ENCODE assay signal across 12 mouse cellular contexts in the genomic region with DNA sequence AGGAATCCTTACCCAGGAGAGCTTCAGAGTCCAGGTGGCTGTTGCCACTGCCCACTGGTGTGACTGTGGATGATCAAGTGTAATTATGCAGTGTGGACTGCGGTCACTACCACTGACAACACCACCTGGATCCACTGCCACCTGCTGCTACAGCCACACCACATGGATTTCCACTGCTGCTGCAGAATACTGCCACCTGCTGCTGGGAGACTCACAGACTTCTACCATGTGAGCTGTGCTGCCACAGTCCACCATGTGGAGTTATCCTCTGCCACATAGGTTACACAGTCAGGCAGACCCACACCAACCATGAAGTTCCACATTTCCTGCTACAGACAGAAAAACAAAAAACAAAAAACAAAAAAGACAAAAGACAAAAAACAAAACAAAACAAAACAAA.
DNase-seq lines count a peak whose midpoint lies in the region; ATAC-seq and TF ChIP-seq lines count a peak whose summit lies in the region.
"Had no signal": no experiment of that assay in that cellular context is flagged by ENCODE, and none has a peak within 500 bp of the region (broad histone marks: within the 10 kb centered on the region; RNA-seq: fewer than 3 reads in every experiment).

No protein-coding gene starts in this region.

- no peaks in the 10 kb centered on the region for H3K9me3 ChIP-seq in intestine, postnatal 0 days (ENCODE audit: control insufficient read depth)
- no peaks in the 10 kb centered on the region for H3K9me3 ChIP-seq in intestine, embryonic 15.5 days
- H3K9me3 ChIP-seq in midbrain, embryonic 12.5 days: no peaks in the 10 kb centered on the region
- H3K9me3 ChIP-seq in midbrain, embryonic 14.5 days (ENCODE audit: control insufficient read depth, low read length): no peaks in the 10 kb centered on the region
- H3K9me3 ChIP-seq in stomach, embryonic 14.5 days (ENCODE audit: control insufficient read depth, low read depth, low read length): no peaks in the 10 kb centered on the region

- no peaks in the 10 kb centered on the region for H3K27me3 ChIP-seq in intestine, postnatal 0 days (replicated peaks; ENCODE audit: control insufficient read depth, insufficient read depth, low read length)
- no peaks in the 10 kb centered on the region for H3K27me3 ChIP-seq in intestine, embryonic 15.5 days (replicated peaks)
- H3K27me3 ChIP-seq in midbrain, embryonic 12.5 days: no peaks in the 10 kb centered on the region
- H3K27me3 ChIP-seq in midbrain, embryonic 14.5 days (ENCODE audit: control insufficient read depth, insufficient read depth, low read length): no peaks in the 10 kb centered on the region
- no peaks in the 10 kb centered on the region for H3K27me3 ChIP-seq in stomach, embryonic 14.5 days (ENCODE audit: control insufficient read depth, insufficient read depth, low read length)

- H3K4me1 ChIP-seq in intestine, postnatal 0 days (replicated peaks; ENCODE audit: control insufficient read depth, insufficient read depth, low read length): no peaks in the 10 kb centered on the region
- H3K4me1 ChIP-seq in intestine, embryonic 15.5 days (replicated peaks): no peaks in the 10 kb centered on the region
- H3K4me1 ChIP-seq in midbrain, embryonic 12.5 days: no peaks in the 10 kb centered on the region
- H3K4me1 ChIP-seq in midbrain, embryonic 14.5 days (ENCODE audit: control insufficient read depth, insufficient read depth, low read length): no peaks in the 10 kb centered on the region
- H3K4me1 ChIP-seq in embryonic fibroblast, embryonic 13.5 days (ENCODE audit: control insufficient read depth, insufficient read depth, low read length): no peaks in the 10 kb centered on the region
- no peaks in the 10 kb centered on the region for H3K4me1 ChIP-seq in stomach, embryonic 14.5 days (ENCODE audit: control insufficient read depth, insufficient read depth, low read length)

- peak; percentile 34 for TF ChIP-seq CTCF in intestine, postnatal 0 days (IDR thresholded peaks at IDR 0.05; ENCODE audit: low read depth)
- TF ChIP-seq CTCF in embryonic fibroblast, embryonic 13.5 days (IDR thresholded peaks at IDR 0.05; ENCODE audit: borderline replicate concordance, insufficient read depth, low read length): 0 out of 2 replicates have a peak, but pooled peaks have one; percentile 17

- H3K4me3 ChIP-seq in intestine, postnatal 0 days (ENCODE audit: low read depth, low read length): no peak overlapping the region
- no peak overlapping the region for H3K4me3 ChIP-seq in intestine, embryonic 15.5 days (replicated peaks)
- H3K4me3 ChIP-seq in midbrain, embryonic 12.5 days: no peak overlapping the region
- H3K4me3 ChIP-seq in midbrain, embryonic 14.5 days (replicated peaks; ENCODE audit: low read depth, low read length): no peak overlapping the region
- H3K4me3 ChIP-seq in embryonic fibroblast, embryonic 13.5 days (ENCODE audit: insufficient read depth, low read length): no peak overlapping the region
- H3K4me3 ChIP-seq in stomach, embryonic 14.5 days (ENCODE audit: low read depth, low read length): no peak overlapping the region

- no peak for DNase-seq in midbrain, embryonic 14.5 days
- no peak for DNase-seq in cerebellum, postnatal 36 days
- no peak for DNase-seq in heart, postnatal 25 days (ENCODE audit: low spot score)
- DNase-seq: cerebellum, adult 18-20 months; heart, postnatal 14 days; thymus, postnatal 36 days had no signal

- no peak for TF ChIP-seq POLR2A in embryonic fibroblast, embryonic 13.5 days (IDR thresholded peaks at IDR 0.05; ENCODE audit: low read depth, low read length)

- H3K27ac ChIP-seq in intestine, postnatal 0 days (ENCODE audit: low read depth, low read length): no peak overlapping the region
- no peak overlapping the region for H3K27ac ChIP-seq in intestine, embryonic 15.5 days
- H3K27ac ChIP-seq in midbrain, embryonic 12.5 days (replicated peaks): no peak overlapping the region
- no peak overlapping the region for H3K27ac ChIP-seq in midbrain, embryonic 14.5 days (replicated peaks; ENCODE audit: low read depth, low read length)
- H3K27ac ChIP-seq in embryonic fibroblast, embryonic 13.5 days (ENCODE audit: insufficient read depth, low read length): no peak overlapping the region
- H3K27ac ChIP-seq in stomach, embryonic 14.5 days (ENCODE audit: low read length): no peak overlapping the region

- H3K36me3 ChIP-seq in intestine, postnatal 0 days (ENCODE audit: control insufficient read depth, insufficient read depth): no peaks in the 10 kb centered on the region
- H3K36me3 ChIP-seq in intestine, embryonic 15.5 days: no peaks in the 10 kb centered on the region
- H3K36me3 ChIP-seq in midbrain, embryonic 12.5 days: no peaks in the 10 kb centered on the region
- H3K36me3 ChIP-seq in midbrain, embryonic 14.5 days (ENCODE audit: control insufficient read depth, insufficient read depth, low read length): no peaks in the 10 kb centered on the region
- H3K36me3 ChIP-seq in stomach, embryonic 14.5 days (ENCODE audit: control insufficient read depth, insufficient read depth, low read length): no peaks in the 10 kb centered on the region

- ATAC-seq in intestine, postnatal 0 days: no peak
- no peak for ATAC-seq in intestine, embryonic 15.5 days
- ATAC-seq in midbrain, embryonic 12.5 days (ENCODE audit: low FRiP score, low read depth): peak; percentile 39; the same call in 1 of the 2 replicates
- ATAC-seq in midbrain, embryonic 14.5 days (ENCODE audit: low FRiP score, low TSS enrichment): no peak
- 0 out of 2 replicates have a peak, but pooled peaks have one; percentile 33 for ATAC-seq in stomach, embryonic 14.5 days (ENCODE audit: insufficient number of reproducible peaks, insufficient read depth, low FRiP score, low read depth)
- ATAC-seq: inflammation-experienced regulatory T-cells, adult 6 months had no signal

- H3K9ac ChIP-seq in intestine, postnatal 0 days (ENCODE audit: low read depth, low read length): no peak overlapping the region
- no peak overlapping the region for H3K9ac ChIP-seq in intestine, embryonic 15.5 days
- no peak overlapping the region for H3K9ac ChIP-seq in midbrain, embryonic 12.5 days (replicated peaks)
- no peak overlapping the region for H3K9ac ChIP-seq in midbrain, embryonic 14.5 days (replicated peaks; ENCODE audit: low read length)
- no peak overlapping the region for H3K9ac ChIP-seq in stomach, embryonic 14.5 days (replicated peaks; ENCODE audit: low read depth, low read length)

- H3K4me2 ChIP-seq in intestine, postnatal 0 days (replicated peaks; ENCODE audit: low read depth): no peak overlapping the region
- H3K4me2 ChIP-seq in intestine, embryonic 15.5 days (replicated peaks): no peak overlapping the region
- no peak overlapping the region for H3K4me2 ChIP-seq in midbrain, embryonic 12.5 days (replicated peaks)
- H3K4me2 ChIP-seq in midbrain, embryonic 14.5 days (ENCODE audit: low read length): no peak overlapping the region
- no peak overlapping the region for H3K4me2 ChIP-seq in stomach, embryonic 14.5 days (replicated peaks; ENCODE audit: low read depth, low read length)

- intact Hi-C loops in heart, postnatal 25 days (cut with DNase I): no loop called here

- 83% methylated on average over 1 of the region's 1 CpGs for WGBS in intestine, postnatal 0 days
- WGBS in intestine, embryonic 15.5 days: 83% methylated on average over 1 of the region's 1 CpGs
- WGBS in midbrain, embryonic 12.5 days: 90% methylated on average over 1 of the region's 1 CpGs
- WGBS in midbrain, embryonic 14.5 days: 81% methylated on average over 1 of the region's 1 CpGs
- WGBS in stomach, embryonic 14.5 days: 89% methylated on average over 1 of the region's 1 CpGs

Comparison
In these comparisons a context has a peak if more than half of its experiments do, and no peak if none do; other contexts are left out.
1. ATAC-seq: peak in midbrain, embryonic 12.5 days (single experiment) and stomach, embryonic 14.5 days (single experiment); none in intestine, postnatal 0 days (single experiment), intestine, embryonic 15.5 days (single experiment) and midbrain, embryonic 14.5 days (single experiment).